Mouse (Mus musculus) limb, embryonic 11.5 days (tissue): Measurements from ENCODE around the gene Smyd2. TPM values are rescaled to one million over a fixed set of nuclear protein-coding genes. Genes with fewer than 3 reads are reported as not detected.

Experiments used
- ATAC-seq: fragments of 200-750 bp; cut with Nextera tagmentation; 2 replicates; pipeline ENCODE4 v1.8.0; 2017; ENCODE audit warnings: low read depth; ENCODE audit not compliant: insufficient number of reproducible peaks, low FRiP score, low TSS enrichment
- DNase-seq: peaks from one replicate; pipeline ENCODE4 v3.0.0-alpha.2; 2015; ENCODE audit warnings: low spot score
- H3K27ac ChIP-seq: fragments of 300-500 bp; sonication (generic); replicated peaks from 2 replicates; pipeline ENCODE4 v1.5.1; 2014; ENCODE audit warnings: low read depth, mild to moderate bottlenecking, low read length
- H3K27me3 ChIP-seq: fragments of 300-500 bp; sonication (generic); 2 replicates; pipeline ENCODE4 v1.6.1; 2014; ENCODE audit warnings: mild to moderate bottlenecking, low read length, mixed read lengths; ENCODE audit not compliant: control insufficient read depth, insufficient read depth
- H3K36me3 ChIP-seq: fragments of 300-500 bp; sonication (generic); 2 replicates; pipeline ENCODE4 v1.6.1; 2014; ENCODE audit warnings: mild to moderate bottlenecking, low read length, moderate library complexity, mixed read lengths; ENCODE audit not compliant: control insufficient read depth, insufficient read depth
- H3K4me1 ChIP-seq: fragments of 300-500 bp; sonication (generic); 2 replicates; pipeline ENCODE4 v1.6.1; 2014; ENCODE audit warnings: low read length, mixed read lengths; ENCODE audit not compliant: control insufficient read depth, insufficient read depth
- H3K4me2 ChIP-seq: fragments of 300-500 bp; sonication (generic); 2 replicates; pipeline ENCODE4 v1.6.1; 2014; ENCODE audit warnings: low read depth, mild to moderate bottlenecking, moderate library complexity; ENCODE audit not compliant: severe bottlenecking
- H3K4me3 ChIP-seq: fragments of 300-500 bp; sonication (generic); 2 replicates; pipeline ENCODE4 v1.5.1; 2014; ENCODE audit warnings: low read depth, low read length
- H3K9ac ChIP-seq: fragments of 300-500 bp; sonication (generic); 2 replicates; pipeline ENCODE4 v1.6.1; 2014; ENCODE audit warnings: mild to moderate bottlenecking, low read length
- H3K9me3 ChIP-seq: fragments of 300-500 bp; sonication (generic); 2 replicates; pipeline ENCODE4 v1.6.1; 2016; ENCODE audit warnings: low read length; ENCODE audit not compliant: control insufficient read depth
- WGBS: fragments of 180-500 bp; shearing (Covaris S2); extraction: QIAGEN DNeasy Blood & Tissue Kit; methylation state at CpG from one replicate; pipeline ENCODE4 v1.1.7; 2014; 5-methylcytosine and 5-hydroxymethylcytosine counted together
- polyA plus RNA-seq: library from polyadenylated mRNA; unstranded; fragments of >200 nt; fragmentation: Nextera tagmentation; extraction: Ambion mirVana; gene quantifications from 2 replicates; pipeline ENCODE4 v1.2.1, GENCODE M21; 2014

The Smyd2 gene
- polyA plus RNA-seq, 1 experiment from 2014 or later, result 71.8 TPM

DNA sequence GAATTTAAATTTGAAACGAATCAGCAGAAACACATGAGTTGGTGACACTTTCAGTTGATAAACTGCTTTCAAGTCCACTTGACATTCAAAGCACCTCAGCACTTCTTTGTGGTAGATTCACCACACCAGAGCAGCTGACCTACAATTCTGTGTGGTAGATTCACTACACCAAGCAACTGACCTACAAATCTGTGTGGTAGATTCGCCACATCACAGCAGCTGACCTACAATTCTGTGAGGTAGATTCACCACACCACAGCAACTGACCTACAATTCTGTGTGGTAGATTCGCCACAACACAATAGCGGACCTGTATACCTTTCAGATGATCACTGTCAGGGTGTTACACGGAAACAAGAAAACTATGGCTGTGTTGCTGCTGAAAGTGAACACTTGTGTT, 19.6 kb upstream of the Smyd2 start:
- Histone ChIP-seq H3K27me3 (no peaks in the 10 kb centered on the region), H3K36me3 (no peaks in the 10 kb centered on the region), H3K4me1 (no peaks in the 10 kb centered on the region), H3K9me3 (no peaks in the 10 kb centered on the region), H3K9ac (no peak overlapping the region), H3K27ac (no peak overlapping the region), H3K4me2 (no peak overlapping the region), H3K4me3 (no peak overlapping the region)
- WGBS, result 91% methylated on average over 5 of the region's 5 CpGs
- ATAC-seq (no peak), DNase-seq (no peak)

DNA sequence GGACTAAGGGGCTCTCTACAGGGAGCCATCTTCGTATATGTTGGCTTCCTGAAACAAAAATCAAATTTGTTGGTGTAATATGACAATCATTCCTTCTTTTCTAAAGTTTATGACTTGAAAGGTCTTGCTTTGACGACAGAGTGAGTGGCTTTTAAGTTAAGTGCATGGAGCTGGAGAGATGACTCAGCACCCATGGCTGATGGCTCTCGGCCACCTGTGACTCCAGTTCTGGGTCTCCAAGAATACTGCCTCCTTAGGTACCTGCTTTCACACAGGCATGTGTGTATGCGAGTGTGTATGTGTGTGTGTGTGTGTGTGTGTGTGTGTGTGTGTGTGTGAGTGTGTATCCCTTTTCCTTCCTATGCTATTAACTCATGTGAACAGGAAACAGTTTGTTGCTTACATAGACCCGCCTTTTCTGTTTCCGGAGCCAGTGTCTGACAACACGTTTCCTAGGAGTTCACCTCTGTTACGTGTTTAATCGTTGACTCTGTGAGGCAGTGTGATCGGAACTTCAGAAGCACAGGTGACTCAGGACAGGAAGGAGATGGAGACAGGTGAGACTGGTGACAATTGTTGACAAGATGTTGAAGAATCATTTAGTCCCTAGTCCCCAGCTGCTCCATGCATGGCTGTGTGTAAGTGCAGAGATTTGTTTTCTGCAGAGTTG, 14.4 kb upstream of the Smyd2 start:
- ATAC-seq, result no peak
- H3K36me3 ChIP-seq, result no peaks in the 10 kb centered on the region
- no peaks in the 10 kb centered on the region for H3K4me1 ChIP-seq
- WGBS, result 82% methylated on average over 10 of the region's 10 CpGs
- H3K9ac ChIP-seq, result no peak overlapping the region
- H3K27me3 ChIP-seq, result no peaks in the 10 kb centered on the region
- H3K4me2 ChIP-seq, result no peak overlapping the region
- no peak overlapping the region for H3K4me3 ChIP-seq
- H3K27ac ChIP-seq, result no peak overlapping the region
- H3K9me3 ChIP-seq, result no peaks in the 10 kb centered on the region
- no peak for DNase-seq

DNA sequence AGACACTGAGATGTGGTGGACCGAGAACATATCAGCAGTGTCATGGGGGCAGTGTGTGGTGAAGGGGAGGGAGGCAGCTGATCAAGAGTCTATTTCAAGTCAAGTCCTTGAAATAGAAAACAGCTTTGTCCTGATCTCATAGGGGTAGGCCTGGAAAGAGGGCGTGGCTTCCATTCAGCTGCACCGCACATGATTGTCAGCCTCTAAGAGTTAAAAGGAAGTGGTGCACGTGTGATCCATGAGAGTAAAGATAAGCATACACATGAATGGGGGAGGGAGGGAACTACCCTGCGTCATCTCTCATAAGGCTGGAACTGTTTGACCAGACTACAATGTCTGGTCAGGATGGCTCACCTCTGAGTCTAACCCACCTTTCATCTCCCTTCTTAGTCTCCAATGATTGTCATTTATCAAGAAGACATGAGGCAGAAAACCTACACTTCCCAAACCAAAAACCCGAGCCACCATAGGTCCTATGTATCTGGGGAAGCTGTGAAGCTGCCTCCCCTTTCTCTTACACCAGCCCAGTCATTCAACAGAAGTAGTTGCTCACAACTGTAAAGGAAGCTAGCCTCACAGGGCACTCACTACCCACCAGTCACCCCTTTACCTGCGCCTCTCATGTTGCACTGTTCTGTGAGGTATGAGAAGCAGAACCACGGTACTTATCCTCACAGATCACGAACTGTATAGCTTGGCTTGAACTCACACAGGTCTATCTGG, 11.5 kb upstream of the Smyd2 start:
- Histone ChIP-seq H3K4me1 (no peaks in the 10 kb centered on the region), H3K27ac (no peak overlapping the region), H3K9ac (no peak overlapping the region), H3K4me2 (no peak overlapping the region), H3K9me3 (no peaks in the 10 kb centered on the region), H3K4me3 (no peak overlapping the region), H3K27me3 (no peaks in the 10 kb centered on the region), H3K36me3 (no peaks in the 10 kb centered on the region)
- 77% methylated on average over 9 of the region's 9 CpGs for WGBS
- DNase-seq (no peak), ATAC-seq (no peak)

DNA sequence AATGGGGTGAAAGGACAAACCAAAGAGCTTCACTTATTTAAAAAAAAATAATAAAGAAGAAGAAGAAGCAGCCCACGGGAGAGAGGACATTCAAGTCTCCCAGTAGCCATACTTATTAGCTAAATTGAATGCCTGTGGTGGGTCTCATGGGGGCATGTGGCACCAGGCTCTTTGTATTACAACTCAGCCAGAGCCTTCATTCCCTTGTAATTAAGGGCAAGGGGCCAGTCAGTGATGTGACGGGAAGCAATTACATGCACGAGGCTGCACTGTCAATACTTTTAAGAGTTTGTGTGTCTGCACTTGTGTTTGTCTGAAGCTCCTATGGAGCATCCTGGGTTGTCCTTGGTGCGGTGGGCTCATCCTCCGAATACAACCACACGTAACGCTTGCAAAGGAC, 10.8 kb upstream of the Smyd2 start:
- Histone ChIP-seq H3K9me3 (no peaks in the 10 kb centered on the region), H3K4me1 (no peaks in the 10 kb centered on the region), H3K4me3 (no peak overlapping the region), H3K9ac (no peak overlapping the region), H3K27me3 (no peaks in the 10 kb centered on the region), H3K36me3 (no peaks in the 10 kb centered on the region), H3K27ac (no peak overlapping the region), H3K4me2 (no peak overlapping the region)
- no peak for ATAC-seq
- no peak for DNase-seq
- WGBS, result 70% methylated on average over 7 of the region's 7 CpGs

DNA sequence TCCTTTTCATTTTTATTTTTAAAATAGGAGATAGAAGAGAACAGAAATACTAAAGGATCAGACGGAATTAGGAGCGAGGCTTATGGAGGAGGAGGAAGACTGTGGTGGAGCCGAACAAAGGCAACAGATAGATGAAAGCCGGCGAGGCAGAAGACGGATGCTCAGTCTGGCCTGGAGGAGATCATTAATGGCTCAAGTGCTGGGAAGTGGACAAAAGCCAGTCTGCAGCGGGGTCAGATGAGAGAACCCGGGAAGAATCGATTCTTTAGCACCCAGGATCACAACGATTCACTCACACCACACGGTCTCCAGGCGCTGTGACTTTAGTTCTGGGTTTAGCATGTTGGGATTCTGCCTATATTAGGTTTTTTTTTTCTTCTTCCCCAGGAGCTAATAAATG, 10.0 kb upstream of the Smyd2 start:
- no peaks in the 10 kb centered on the region for H3K36me3 ChIP-seq
- no peak overlapping the region for H3K9ac ChIP-seq
- WGBS, result 72% methylated on average over 12 of the region's 12 CpGs
- DNase-seq (no peak), ATAC-seq (no peak)
- H3K9me3 ChIP-seq, result no peaks in the 10 kb centered on the region
- H3K27ac ChIP-seq, result no peak overlapping the region
- H3K4me2 ChIP-seq, result no peak overlapping the region
- H3K4me3 ChIP-seq, result no peak overlapping the region
- no peaks in the 10 kb centered on the region for H3K4me1 ChIP-seq
- H3K27me3 ChIP-seq, result no peaks in the 10 kb centered on the region

DNA sequence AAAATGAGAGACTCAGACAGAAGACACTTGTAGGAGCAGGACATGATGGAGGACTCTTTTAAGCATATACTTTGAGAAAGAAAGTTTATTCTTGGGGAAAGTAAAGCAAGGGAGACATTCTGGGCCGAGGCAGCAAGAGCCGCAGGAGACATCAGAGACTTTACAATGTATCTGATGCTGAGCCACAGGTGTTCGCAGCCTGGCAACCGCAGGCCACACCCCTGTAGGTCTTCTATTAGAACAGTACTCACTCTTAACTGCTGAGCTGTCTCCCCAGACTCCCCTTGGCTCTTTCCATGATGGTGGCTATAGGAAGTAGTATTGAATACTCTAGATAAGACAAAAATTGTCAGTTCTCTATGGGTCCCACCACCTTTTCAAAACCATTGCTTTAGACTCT, 7.7 kb upstream of the Smyd2 start:
- no peak for ATAC-seq
- Histone ChIP-seq H3K9me3 (no peaks in the 10 kb centered on the region), H3K36me3 (no peaks in the 10 kb centered on the region), H3K4me3 (no peak overlapping the region), H3K27ac (no peak overlapping the region), H3K4me2 (no peak overlapping the region), H3K4me1 (no peaks in the 10 kb centered on the region), H3K27me3 (no peaks in the 10 kb centered on the region), H3K9ac (no peak overlapping the region)
- no peak for DNase-seq
- WGBS, result 48% methylated on average over 4 of the region's 4 CpGs

DNA sequence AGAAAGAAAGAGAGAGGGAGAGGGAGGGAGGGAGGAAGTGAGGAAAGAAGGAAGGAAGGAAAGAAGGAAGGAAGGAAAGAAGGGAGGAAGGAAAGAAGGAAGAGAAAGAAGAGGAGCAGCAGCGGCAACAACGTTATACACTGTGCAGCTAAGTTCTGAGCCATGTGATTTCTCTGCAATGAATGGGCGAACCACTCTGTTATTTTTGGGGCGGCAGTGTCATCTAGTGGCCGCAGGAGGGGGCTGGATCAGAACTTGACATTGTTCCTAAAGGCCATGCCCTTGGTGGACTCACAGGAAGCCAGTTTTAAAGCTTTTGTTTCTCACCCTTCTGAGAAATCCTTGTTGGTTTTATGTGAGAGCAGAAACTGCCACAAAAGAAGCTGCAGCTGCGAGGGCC, 5.5 kb upstream of the Smyd2 start:
- peak; percentile 75 for DNase-seq
- no peak overlapping the region for H3K4me3 ChIP-seq
- 0 out of 2 replicates have a peak overlapping the region, but pooled peaks have one; percentile 39 for H3K27ac ChIP-seq
- WGBS, result 8% methylated on average over 6 of the region's 6 CpGs
- H3K27me3 ChIP-seq, result no peaks in the 10 kb centered on the region
- no peak overlapping the region for H3K9ac ChIP-seq
- H3K4me1 ChIP-seq, result peaks cover 2% of the 10 kb centered on the region; the same call in 1 of the 2 replicates
- no peaks in the 10 kb centered on the region for H3K9me3 ChIP-seq
- H3K4me2 ChIP-seq, result no peak overlapping the region
- no peaks in the 10 kb centered on the region for H3K36me3 ChIP-seq
- ATAC-seq, result peak; percentile 74; the same call in 1 of the 2 replicates

DNA sequence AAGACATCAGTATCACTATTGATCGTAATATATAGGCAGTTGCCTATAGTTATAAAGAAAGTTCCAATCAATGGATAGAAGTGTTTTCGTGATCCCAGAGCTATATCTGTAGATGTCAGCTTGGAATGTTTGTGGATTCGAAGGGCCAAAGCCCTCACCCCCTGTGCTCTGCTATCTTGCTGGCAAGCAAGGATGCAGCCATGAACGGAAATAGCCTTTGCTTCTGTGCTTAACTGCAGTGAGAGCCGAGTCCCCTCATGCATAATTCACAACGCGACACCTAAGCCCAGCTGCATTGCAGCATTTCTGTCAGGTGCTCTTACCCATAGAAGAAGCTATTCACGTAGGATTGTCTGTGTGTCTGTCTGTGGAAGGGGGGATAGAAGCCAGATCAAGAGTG, 4.1 kb upstream of the Smyd2 start:
- DNase-seq, result no peak
- no peaks in the 10 kb centered on the region for H3K36me3 ChIP-seq
- H3K27me3 ChIP-seq, result no peaks in the 10 kb centered on the region
- no peak overlapping the region for H3K9ac ChIP-seq
- H3K4me1 ChIP-seq, result peaks cover 10% of the 10 kb centered on the region
- 69% methylated on average over 8 of the region's 8 CpGs for WGBS
- H3K9me3 ChIP-seq, result no peaks in the 10 kb centered on the region
- no peak overlapping the region for H3K4me2 ChIP-seq
- no peak overlapping the region for H3K27ac ChIP-seq
- ATAC-seq, result no peak
- no peak overlapping the region for H3K4me3 ChIP-seq
